Comparison of ENCODE assay signal across 33 mouse cellular contexts in genomic region chr11:115543571-115543970, GRCm38 (mm10). TPM values are rescaled to one million over a fixed set of nuclear protein-coding genes. Genes with fewer than 3 reads are reported as not detected.
DNase-seq lines count a peak whose midpoint lies in the region; ATAC-seq lines count a peak whose summit lies in the region.
"Had no signal": no experiment of that assay in that cellular context is flagged by ENCODE, and none has a peak within 500 bp of the region (broad histone marks: within the 10 kb centered on the region; RNA-seq: fewer than 3 reads in every experiment).

No protein-coding gene starts in this region.

- no peak overlapping the region for H3K4me2 ChIP-seq in lung, embryonic 15.5 days
- H3K4me2 ChIP-seq in forebrain, embryonic 16.5 days (ENCODE audit: low read length): no peak overlapping the region
- H3K4me2 ChIP-seq: embryonic facial prominence, embryonic 12.5 days; embryonic facial prominence, embryonic 15.5 days; forebrain, embryonic 13.5 days; heart, embryonic 12.5 days; heart, embryonic 15.5 days; hindbrain, embryonic 13.5 days; intestine, embryonic 15.5 days had no signal

- no peak overlapping the region for H3K9ac ChIP-seq in lung, embryonic 15.5 days
- no peak overlapping the region for H3K9ac ChIP-seq in forebrain, embryonic 16.5 days (replicated peaks; ENCODE audit: low read depth, low read length)
- H3K9ac ChIP-seq: embryonic facial prominence, embryonic 12.5 days; embryonic facial prominence, embryonic 15.5 days; forebrain, embryonic 13.5 days; forebrain, postnatal 0 days; heart, embryonic 12.5 days; heart, embryonic 15.5 days; hindbrain, embryonic 13.5 days; intestine, embryonic 15.5 days had no signal

- DNase-seq in lung, postnatal 4 days: no peak
- DNase-seq in 3T3-L1 (ENCODE audit: low read depth, low spot score): peak; percentile 38
- peak; percentile 70 for DNase-seq in 416B (ENCODE audit: low read depth)
- peak; percentile 13 for DNase-seq in fat pad, adult 2 months (ENCODE audit: extremely low read depth, low read depth, low spot score)
- DNase-seq: adrenal gland, adult 2 months; adrenal gland, postnatal 14 days; B cell, adult 2 months; cerebellum, adult 11 months; cerebellum, adult 2 months; cerebellum, adult 9-11 months; cerebellum, postnatal 25 days; forebrain, postnatal 0 days; gastrocnemius, adult 2 months; gastrocnemius, postnatal 25 days; heart, adult 18-20 months; heart, postnatal 10 days; heart, postnatal 36 days had no signal

- H3K9me3 ChIP-seq in lung, embryonic 15.5 days: no peaks in the 10 kb centered on the region
- no peaks in the 10 kb centered on the region for H3K9me3 ChIP-seq in forebrain, embryonic 16.5 days (ENCODE audit: control insufficient read depth, low read length)
- H3K9me3 ChIP-seq: embryonic facial prominence, embryonic 12.5 days; embryonic facial prominence, embryonic 15.5 days; forebrain, embryonic 10.5 days; forebrain, embryonic 13.5 days; heart, embryonic 12.5 days; heart, embryonic 15.5 days; hindbrain, embryonic 10.5 days; hindbrain, embryonic 13.5 days; intestine, embryonic 15.5 days had no signal

- 0 out of 2 replicates have a peak overlapping the region, but pooled peaks have one; percentile 4 for H3K27ac ChIP-seq in lung, embryonic 15.5 days
- no peak overlapping the region for H3K27ac ChIP-seq in forebrain, embryonic 16.5 days (ENCODE audit: low read length)
- H3K27ac ChIP-seq: embryonic facial prominence, embryonic 12.5 days; embryonic facial prominence, embryonic 15.5 days; forebrain, embryonic 10.5 days; forebrain, embryonic 13.5 days; gastrocnemius, adult 2 months; heart, embryonic 15.5 days; hindbrain, embryonic 10.5 days; hindbrain, embryonic 13.5 days; intestine, embryonic 15.5 days had no signal

- H3K36me3 ChIP-seq in lung, embryonic 15.5 days: no peaks in the 10 kb centered on the region
- H3K36me3 ChIP-seq in forebrain, embryonic 16.5 days (ENCODE audit: control insufficient read depth, insufficient read depth): no peaks in the 10 kb centered on the region
- H3K36me3 ChIP-seq: embryonic facial prominence, embryonic 12.5 days; embryonic facial prominence, embryonic 15.5 days; forebrain, embryonic 10.5 days; heart, embryonic 12.5 days; heart, embryonic 15.5 days; hindbrain, embryonic 10.5 days; hindbrain, embryonic 13.5 days; intestine, embryonic 15.5 days had no signal

- no peaks in the 10 kb centered on the region for H3K4me1 ChIP-seq in lung, embryonic 15.5 days
- H3K4me1 ChIP-seq in forebrain, embryonic 16.5 days (replicated peaks; ENCODE audit: control insufficient read depth, insufficient read depth, low read length): no peaks in the 10 kb centered on the region
- H3K4me1 ChIP-seq: embryonic facial prominence, embryonic 12.5 days; embryonic facial prominence, embryonic 15.5 days; forebrain, embryonic 10.5 days; forebrain, embryonic 13.5 days; heart, embryonic 12.5 days; heart, embryonic 15.5 days; hindbrain, embryonic 10.5 days; hindbrain, embryonic 13.5 days; intestine, embryonic 15.5 days had no signal

- WGBS in lung, embryonic 15.5 days: 41% methylated on average over 4 of the region's 4 CpGs
- 84% methylated on average over 4 of the region's 4 CpGs for WGBS in forebrain, embryonic 16.5 days

- H3K27me3 ChIP-seq in lung, embryonic 15.5 days: peaks cover 4% of the 10 kb centered on the region; the same call in 1 of the 2 replicates
- H3K27me3 ChIP-seq in forebrain, embryonic 16.5 days (replicated peaks; ENCODE audit: control insufficient read depth, insufficient read depth, low read length): peaks cover 6% of the 10 kb centered on the region
- H3K27me3 ChIP-seq: embryonic facial prominence, embryonic 15.5 days; heart, embryonic 15.5 days; intestine, embryonic 15.5 days had no signal

- ATAC-seq in lung, embryonic 15.5 days (ENCODE audit: borderline replicate concordance, extremely low read depth, low FRiP score, low TSS enrichment): no peak
- ATAC-seq in erythroblast, adult 5-6 weeks (replicated peaks; ENCODE audit: low FRiP score, poor library complexity, severe bottlenecking): no peak
- no peak for ATAC-seq in forebrain, embryonic 16.5 days
- ATAC-seq: CD4-positive, CD25-positive, alpha-beta regulatory T cell, adult 4 months; forebrain, embryonic 13.5 days; forebrain, postnatal 0 days; hindbrain, embryonic 16.5 days; intestine, embryonic 15.5 days; Patski had no signal

- no peak overlapping the region for H3K4me3 ChIP-seq in lung, embryonic 15.5 days
- no peak overlapping the region for H3K4me3 ChIP-seq in forebrain, embryonic 16.5 days (replicated peaks; ENCODE audit: low read length)
- H3K4me3 ChIP-seq: embryonic facial prominence, embryonic 12.5 days; embryonic facial prominence, embryonic 15.5 days; erythroblast, embryonic 14.5 days; forebrain, embryonic 10.5 days; forebrain, embryonic 13.5 days; gastrocnemius, adult 2 months; heart, embryonic 12.5 days; heart, embryonic 15.5 days; hindbrain, embryonic 10.5 days; hindbrain, embryonic 13.5 days; intestine, embryonic 15.5 days had no signal

RNA-seq across cellular contexts. Expression of gene Sumo2, which starts 7.5 kb away (rescaled TPM):
- polyA plus RNA-seq in lung, embryonic 15.5 days (2015; fragmentation: Nextera tagmentation; extraction: Ambion mirVana): 993 and 1,027 TPM in 2 replicates
- total RNA-seq in erythroblast, adult 5-6 weeks (2015; ENCODE audit: low replicate concordance): 126 and 222 TPM in 2 replicates
- 154 and 170 TPM in 2 replicates for total RNA-seq in erythroblast, adult 5-6 weeks (2017; ENCODE audit: low replicate concordance)
- polyA plus RNA-seq in forebrain, embryonic 16.5 days (2015; fragmentation: Nextera tagmentation; extraction: Ambion mirVana): 1,130 and 1,181 TPM in 2 replicates

RNA-seq across cellular contexts. Expression of gene Nup85, which starts 20.7 kb away (rescaled TPM):
- polyA plus RNA-seq in lung, embryonic 15.5 days (2015; fragmentation: Nextera tagmentation; extraction: Ambion mirVana): 190 and 192 TPM in 2 replicates
- total RNA-seq in erythroblast, adult 5-6 weeks (2015; ENCODE audit: low replicate concordance): 39.3 and 72.1 TPM in 2 replicates
- 52.1 and 69.3 TPM in 2 replicates for total RNA-seq in erythroblast, adult 5-6 weeks (2017; ENCODE audit: low replicate concordance)
- 138 and 144 TPM in 2 replicates for polyA plus RNA-seq in forebrain, embryonic 16.5 days (2015; fragmentation: Nextera tagmentation; extraction: Ambion mirVana)

RNA-seq across cellular contexts. Expression of gene Jpt1, which starts 29.4 kb away (rescaled TPM):
- polyA plus RNA-seq in lung, embryonic 15.5 days (2015; fragmentation: Nextera tagmentation; extraction: Ambion mirVana): 504 and 510 TPM in 2 replicates
- total RNA-seq in erythroblast, adult 5-6 weeks (2015; ENCODE audit: low replicate concordance): 105 and 112 TPM in 2 replicates
- 114 and 134 TPM in 2 replicates for total RNA-seq in erythroblast, adult 5-6 weeks (2017; ENCODE audit: low replicate concordance)
- polyA plus RNA-seq in forebrain, embryonic 16.5 days (2015; fragmentation: Nextera tagmentation; extraction: Ambion mirVana): 1,959 and 1,981 TPM in 2 replicates

RNA-seq across cellular contexts. Expression of gene Nt5c, which starts 51.9 kb away (rescaled TPM):
- polyA plus RNA-seq in lung, embryonic 15.5 days (2015; fragmentation: Nextera tagmentation; extraction: Ambion mirVana): 81.5 and 83.7 TPM in 2 replicates
- 32.8 and 52.3 TPM in 2 replicates for total RNA-seq in erythroblast, adult 5-6 weeks (2015; ENCODE audit: low replicate concordance)
- 14.1 and 16.0 TPM in 2 replicates for total RNA-seq in erythroblast, adult 5-6 weeks (2017; ENCODE audit: low replicate concordance)
- 82.6 and 91.0 TPM in 2 replicates for polyA plus RNA-seq in forebrain, embryonic 16.5 days (2015; fragmentation: Nextera tagmentation; extraction: Ambion mirVana)

Comparison
In these comparisons a context has a peak if more than half of its experiments do, and no peak if none do; other contexts are left out.
1. DNase-seq: peak in 3T3-L1 (single experiment), 416B (single experiment) and fat pad, adult 2 months (single experiment); none in lung, postnatal 4 days (0 of 2).